ENCODE assay signal across 12 mouse cellular contexts in the genomic region with DNA sequence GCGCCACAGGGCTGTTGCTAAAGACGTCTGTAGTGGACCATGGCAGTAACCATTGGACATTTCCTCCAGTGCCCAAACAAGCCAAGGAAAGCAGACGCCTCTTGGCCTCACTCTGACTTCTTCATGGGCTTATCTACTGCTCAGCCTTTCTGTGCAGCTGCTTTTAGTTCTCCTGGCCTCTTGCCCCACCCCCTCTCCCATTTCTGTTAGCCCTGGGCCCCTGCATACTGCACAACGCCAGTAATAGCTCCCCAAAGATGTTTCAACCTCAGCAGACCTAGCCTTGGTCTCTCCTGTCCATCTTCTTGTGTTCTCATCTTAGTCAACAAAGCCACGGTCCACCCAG. TPM values are rescaled to one million over a fixed set of nuclear protein-coding genes. Genes with fewer than 3 reads are reported as not detected.
A peak's percentile ranks its signal among the peaks of the same experiment; 100 is the strongest.
DNase-seq lines count a peak whose midpoint lies in the region; ATAC-seq lines count a peak whose summit lies in the region.
"Had no signal": no experiment of that assay in that cellular context is flagged by ENCODE, and none has a peak within 500 bp of the region (broad histone marks: within the 10 kb centered on the region; RNA-seq: fewer than 3 reads in every experiment).

No protein-coding gene starts in this region.

- peak overlapping the region; percentile 100 for H3K27ac ChIP-seq in heart, embryonic 11.5 days (ENCODE audit: low read depth, low read length)
- peak overlapping the region; percentile 68; the same call in 1 of the 2 replicates for H3K27ac ChIP-seq in macrophage
- H3K27ac ChIP-seq: midbrain, embryonic 12.5 days; neural tube, embryonic 15.5 days had no signal

- peaks cover 19% of the 10 kb centered on the region; the same call in 1 of the 2 replicates for H3K27me3 ChIP-seq in heart, embryonic 11.5 days (ENCODE audit: control insufficient read depth, insufficient read depth, low read length)
- peaks cover 37% of the 10 kb centered on the region for H3K27me3 ChIP-seq in megakaryocyte, embryonic 14.5 days (replicated peaks)

- peak; percentile 38 for ATAC-seq in heart, embryonic 11.5 days (replicated peaks; ENCODE audit: insufficient number of reproducible peaks, low FRiP score, low TSS enrichment)
- no peak for ATAC-seq in megakaryocyte, adult 5-6 weeks (ENCODE audit: poor library complexity, severe bottlenecking)
- 0 out of 2 replicates have a peak, but pooled peaks have one; percentile 9 for ATAC-seq in erythroblast, adult 5-6 weeks (replicated peaks; ENCODE audit: low FRiP score, poor library complexity, severe bottlenecking)
- ATAC-seq: forebrain, postnatal 0 days had no signal

- H3K9ac ChIP-seq in heart, embryonic 11.5 days (ENCODE audit: low read depth, low read length), result peak overlapping the region; percentile 82
- H3K9ac ChIP-seq: forebrain, postnatal 0 days; midbrain, embryonic 12.5 days; neural tube, embryonic 15.5 days had no signal

- no peaks in the 10 kb centered on the region for H3K9me3 ChIP-seq in heart, embryonic 11.5 days (replicated peaks; ENCODE audit: control insufficient read depth, low read length)
- no peaks in the 10 kb centered on the region for H3K9me3 ChIP-seq in megakaryocyte, embryonic 14.5 days
- H3K9me3 ChIP-seq: midbrain, embryonic 12.5 days; neural tube, embryonic 15.5 days had no signal

- no peaks in the 10 kb centered on the region for H3K36me3 ChIP-seq in heart, embryonic 11.5 days (ENCODE audit: control insufficient read depth, insufficient read depth, low read length)
- H3K36me3 ChIP-seq in megakaryocyte, embryonic 14.5 days (replicated peaks; ENCODE audit: low read length), result no peaks in the 10 kb centered on the region
- no peaks in the 10 kb centered on the region for H3K36me3 ChIP-seq in macrophage (ENCODE audit: inconsistent target)
- H3K36me3 ChIP-seq: midbrain, embryonic 12.5 days; neural tube, embryonic 15.5 days had no signal

- DNase-seq in heart, postnatal 14 days, result no peak
- no peak for DNase-seq in left cerebral cortex, adult 11 months (ENCODE audit: low spot score)
- no peak for DNase-seq in kidney, postnatal 10 days
- DNase-seq: forebrain, postnatal 0 days; layer of hippocampus, adult 9-11 months had no signal

- peaks cover 59% of the 10 kb centered on the region for H3K4me1 ChIP-seq in heart, embryonic 11.5 days (ENCODE audit: control insufficient read depth, insufficient read depth, low read length)
- peaks cover 51% of the 10 kb centered on the region for H3K4me1 ChIP-seq in megakaryocyte, embryonic 14.5 days

- peak overlapping the region; percentile 85 for H3K4me3 ChIP-seq in heart, embryonic 11.5 days (ENCODE audit: low read depth, low read length)
- H3K4me3 ChIP-seq in megakaryocyte, embryonic 14.5 days (replicated peaks), result peak overlapping the region; percentile 78
- H3K4me3 ChIP-seq in macrophage (ENCODE audit: inconsistent target), result no peak overlapping the region
- H3K4me3 ChIP-seq: midbrain, embryonic 12.5 days; neural tube, embryonic 15.5 days had no signal

- H3K4me2 ChIP-seq in heart, embryonic 11.5 days, result peak overlapping the region; percentile 79
- H3K4me2 ChIP-seq: midbrain, embryonic 12.5 days; neural tube, embryonic 15.5 days had no signal

- intact Hi-C loops in heart, postnatal 14 days (cut with DNase I), result loop anchor here (5.0 kb wide), 1 partner anchor 60 kb away; no protein-coding TSS in a partner anchor

- peaks cover 13% of the 10 kb centered on the region; the same call in 1 of the 2 replicates for H3K79me2 ChIP-seq in macrophage (ENCODE audit: inconsistent target)

- WGBS in heart, embryonic 11.5 days (ENCODE audit: insufficient replicate concordance), result 16% methylated on average over 5 of the region's 5 CpGs
- 85% methylated on average over 5 of the region's 5 CpGs for WGBS in macrophage (ENCODE audit: missing documents)

RNA-seq across cellular contexts. Expression of a gene that starts 3.7 kb away (rescaled TPM):
- polyA plus RNA-seq in heart, embryonic 11.5 days (2014; fragmentation: Nextera tagmentation; extraction: Ambion mirVana), result 203 and 215 TPM in 2 replicates
- 100 to 1,000 TPM; 279 to 283 TPM for total RNA-seq in heart, postnatal 14 days (2021)
- polyA plus RNA-seq in megakaryocyte, embryonic 14.5 days (2012; ENCODE audit: insufficient read depth, low replicate concordance), result 1.9 and 7.2 TPM in 2 replicates
- total RNA-seq in megakaryocyte, adult 5-6 weeks (2015), result 0.13 and 0.23 TPM in 2 replicates
- total RNA-seq in megakaryocyte, adult 5-6 weeks (2017), result 0.26 and 0.69 TPM in 2 replicates
- total RNA-seq in erythroblast, adult 5-6 weeks (2015; ENCODE audit: low replicate concordance), result 129 and 139 TPM in 2 replicates
- 146 and 185 TPM in 2 replicates for total RNA-seq in erythroblast, adult 5-6 weeks (2017; ENCODE audit: low replicate concordance)
- total RNA-seq in macrophage (2018; cell fraction: chromatin; rRNA removed), result 10 to 100 TPM in 10 of 26 experiments, 1 to 10 TPM in 16; 3.8 to 25.7 (median 8.6) TPM
- 10 to 100 TPM in 13 of 26 experiments, 1 to 10 TPM in 13; 2.6 to 19.8 (median 10.1) TPM for total RNA-seq in macrophage (2018; cell fraction: cytosol; rRNA removed)
- total RNA-seq in macrophage (2018; cell fraction: nucleus; rRNA removed), result 10 to 100 TPM in 11 of 26 experiments, 1 to 10 TPM in 15; 2.9 to 25.7 (median 9.4) TPM
- polyA plus RNA-seq in macrophage (2018), result 5.2 to 16.5 TPM (median 13.3 TPM) in 3 replicates

Comparison
In these comparisons a context has a peak if more than half of its experiments do, and no peak if none do; other contexts are left out.
1. RNA of a gene that starts 3.7 kb away (total RNA-seq): 279 to 283 TPM in heart, postnatal 14 days and 129 to 185 TPM in erythroblast, adult 5-6 weeks; 0.13 to 0.69 TPM in megakaryocyte, adult 5-6 weeks; every median in the first group is over 10 times any median in the second.